In genomic region chr11:4931009-4931601, GRCm38 (mm10) we compare ENCODE assay signal across 8 mouse cellular contexts. TPM values are rescaled to one million over a fixed set of nuclear protein-coding genes. Genes with fewer than 3 reads are reported as not detected.
A peak's percentile ranks its signal among the peaks of the same experiment; 100 is the strongest.
DNase-seq lines count a peak whose midpoint lies in the region; ATAC-seq and TF ChIP-seq lines count a peak whose summit lies in the region.

No protein-coding gene starts in this region.

- no peak for TF ChIP-seq CTCF in Patski (IDR thresholded peaks at IDR 0.05)

- H3K27me3 ChIP-seq in Patski = no peaks in the 10 kb centered on the region
- no peaks in the 10 kb centered on the region for H3K27me3 ChIP-seq in heart, embryonic 12.5 days (replicated peaks)

- no peak overlapping the region for H3K4me3 ChIP-seq in heart, embryonic 12.5 days

- WGBS in heart, embryonic 12.5 days = 13% methylated on average over 1 of the region's 1 CpGs

- POLR2A ChIA-PET in Patski (lab: Charles Lee) = no interaction called here

- DNase-seq in heart, adult 8-10 months (ENCODE audit: low spot score) = peak; percentile 8
- no peak for DNase-seq in heart, adult 11 months
- DNase-seq in Patski (ENCODE audit: low read depth, low spot score) = peak; percentile 74
- DNase-seq in kidney, postnatal 25 days = peak; percentile 90 to 91
- DNase-seq in ovary, adult 18-20 months (ENCODE audit: low spot score) = no peak
- no peak for DNase-seq in thymus, postnatal 14 days
- no peak for DNase-seq in spleen, postnatal 36 days (ENCODE audit: low spot score in 2 of 2)

- H3K4me1 ChIP-seq in heart, embryonic 12.5 days (replicated peaks) = peaks cover 51% of the 10 kb centered on the region

- peak overlapping the region; percentile 8 for H3K4me2 ChIP-seq in heart, embryonic 12.5 days

- H3K36me3 ChIP-seq in heart, embryonic 12.5 days = peaks cover 30% of the 10 kb centered on the region

- in situ Hi-C loops in Patski (cut with MboI; ENCODE audit: low pct_unique_long_range_greater_than_20kb) = no loop called here

- ATAC-seq in Patski = no peak
- peak; percentile 67 for ATAC-seq in heart, embryonic 12.5 days (ENCODE audit: insufficient number of reproducible peaks, low FRiP score)

- CTCF ChIA-PET in Patski (lab: Charles Lee) = interaction anchor here (0.9 to 1.8 kb wide), 5 partner anchors 11 to 44 kb away, joined by 3 to 5 read pairs (median 3); no protein-coding TSS in a partner anchor

- H3K27ac ChIP-seq in heart, embryonic 12.5 days (ENCODE audit: poor library complexity, severe bottlenecking) = peak overlapping the region; percentile 88

- H3K9ac ChIP-seq in heart, embryonic 12.5 days = 0 out of 2 replicates have a peak overlapping the region, but pooled peaks have one; percentile 26

- H3K9me3 ChIP-seq in heart, embryonic 12.5 days (replicated peaks) = no peaks in the 10 kb centered on the region

RNA-seq across cellular contexts. Expression of gene Nefh, which starts 16.8 kb away (rescaled TPM):
- not detected for total RNA-seq in heart, adult 8-10 months (2022)
- 0.05 TPM for polyA plus RNA-seq in Patski (2021)
- polyA plus RNA-seq in heart, embryonic 12.5 days (2016; fragmentation: Nextera tagmentation; extraction: Ambion mirVana) = 0.58 and 0.66 TPM in 2 replicates

RNA-seq across cellular contexts. Expression of gene Thoc5, which starts 36.0 kb away (rescaled TPM):
- total RNA-seq in heart, adult 8-10 months (2022) = 10 to 100 TPM; 14.9 to 19.8 (median 16.2) TPM
- 44.2 TPM for polyA plus RNA-seq in Patski (2021)
- polyA plus RNA-seq in heart, embryonic 12.5 days (2016; fragmentation: Nextera tagmentation; extraction: Ambion mirVana) = 28.8 and 29.6 TPM in 2 replicates

RNA-seq across cellular contexts. Expression of gene Ap1b1, which starts 55.5 kb away (rescaled TPM):
- total RNA-seq in heart, adult 8-10 months (2022) = 10 to 100 TPM; 44.3 to 62.4 (median 54.2) TPM
- 69.7 TPM for polyA plus RNA-seq in Patski (2021)
- polyA plus RNA-seq in heart, embryonic 12.5 days (2016; fragmentation: Nextera tagmentation; extraction: Ambion mirVana) = 51.4 and 56.4 TPM in 2 replicates

RNA-seq across cellular contexts. Expression of gene Nipsnap1, which starts 57.4 kb away (rescaled TPM):
- 1 to 10 TPM in 1 of 4 experiments, under 1 TPM in 3; 0.52 to 1.1 (median 0.82) TPM for total RNA-seq in heart, adult 8-10 months (2022)
- 94.7 TPM for polyA plus RNA-seq in Patski (2021)
- polyA plus RNA-seq in heart, embryonic 12.5 days (2016; fragmentation: Nextera tagmentation; extraction: Ambion mirVana) = 35.8 and 36.1 TPM in 2 replicates

Comparison
In these comparisons a context has a peak if more than half of its experiments do, and no peak if none do; other contexts are left out.
1. DNase-seq: peak in heart, adult 8-10 months (single experiment), Patski (single experiment) and kidney, postnatal 25 days (2 of 2); none in heart, adult 11 months (single experiment), ovary, adult 18-20 months (single experiment), thymus, postnatal 14 days (single experiment) and spleen, postnatal 36 days (0 of 2).